Mouse (Mus musculus) cerebellum, adult 11 months (tissue): ENCODE measurements around the gene Trappc2l.
A peak's percentile ranks its signal among the peaks of the same experiment; 100 is the strongest.

ENCODE experiments used
- DNase-seq: peaks from one replicate; pipeline ENCODE4 v3.0.0; 2022

The Trappc2l gene

GRCm38 (mm10) chr8:122584981-122585380 is 26.5 kb upstream of the Trappc2l start:
- no peak for DNase-seq

DNA sequence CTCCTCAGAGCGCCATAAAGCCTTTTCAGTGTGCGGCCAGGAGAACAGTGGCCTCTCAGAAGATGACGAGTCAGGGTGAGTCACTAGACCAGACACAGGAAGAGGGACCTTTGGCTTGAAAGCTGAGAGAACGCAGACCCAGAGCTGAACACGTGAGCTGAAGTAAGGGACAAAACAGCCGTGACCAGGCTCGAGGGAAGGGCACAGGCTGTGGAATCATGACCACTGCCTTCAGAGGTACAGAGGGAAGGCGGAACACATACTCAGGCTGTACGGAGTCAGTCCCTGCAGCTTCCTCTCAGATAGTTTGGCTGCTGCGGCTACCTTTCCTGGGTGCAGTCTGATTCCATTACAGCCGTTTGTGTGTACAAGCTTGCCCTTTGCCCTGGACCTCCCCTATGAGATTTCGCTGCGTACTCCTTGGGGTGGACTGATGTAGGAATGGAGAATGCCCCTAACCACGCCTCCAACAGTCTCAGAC is 26.0 kb upstream of the Trappc2l start:
- no peak for DNase-seq

DNA sequence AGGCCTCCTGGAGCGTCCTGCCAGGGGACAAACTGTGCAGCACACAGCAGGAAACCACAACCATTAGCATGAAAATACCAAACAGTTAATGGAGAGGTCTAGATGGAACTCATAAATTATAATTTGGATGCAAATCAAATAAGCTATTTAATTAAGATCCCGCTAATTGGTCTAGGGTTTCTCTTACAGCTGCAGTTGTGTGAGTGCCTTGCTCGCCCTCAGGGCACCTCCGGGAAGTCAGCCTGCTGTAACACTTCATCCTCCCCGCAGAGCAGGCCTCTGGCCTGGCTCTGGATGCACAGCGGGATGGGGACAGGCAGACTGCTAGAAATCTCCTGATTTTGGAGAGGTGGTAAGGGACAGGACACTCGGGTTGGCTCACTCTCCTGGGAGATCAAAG is 25.3 kb upstream of the Trappc2l start:
- DNase-seq, result no peak

GRCm38 (mm10) chr8:122586749-122587148 is 24.7 kb upstream of the Trappc2l start:
- no peak for DNase-seq

GRCm38 (mm10) chr8:122593240-122593639 is 18.2 kb upstream of the Trappc2l start:
- no peak for DNase-seq

DNA sequence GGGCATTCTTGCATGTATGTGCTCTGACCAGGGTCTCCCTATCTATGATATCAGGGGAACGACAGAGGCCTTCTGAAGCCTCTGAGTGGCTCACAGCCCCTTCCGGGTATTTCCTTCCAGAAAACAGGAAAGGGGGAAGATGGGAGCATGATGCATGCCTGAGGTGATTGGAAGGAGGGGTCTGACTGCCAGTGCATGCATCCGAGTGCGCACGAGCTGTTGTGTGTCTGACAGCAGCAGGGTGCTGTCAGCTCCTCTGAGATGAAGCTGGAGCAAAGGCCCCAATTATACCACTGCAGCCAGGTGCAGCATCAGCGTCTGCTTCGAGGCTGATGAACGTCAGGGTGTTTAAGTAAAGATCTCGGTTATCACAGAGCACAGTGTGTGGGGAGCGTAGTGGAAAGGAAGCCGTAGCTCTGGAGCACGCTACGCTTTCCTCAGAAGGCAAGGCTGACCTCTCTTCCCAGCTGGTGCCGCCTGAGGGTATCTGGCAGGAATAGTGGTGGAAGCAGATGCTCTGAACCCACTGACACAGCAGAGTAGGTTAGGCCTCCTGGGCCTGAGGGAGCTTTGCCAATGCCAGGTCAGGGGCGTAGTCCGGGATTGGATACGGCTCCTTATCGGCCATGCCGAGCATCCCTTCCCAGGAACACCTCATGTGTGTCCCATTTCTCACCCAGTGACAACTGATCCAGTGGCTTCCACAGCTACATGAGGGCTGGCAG is 17.5 kb upstream of the Trappc2l start:
- DNase-seq, result peak; percentile 56

- no peak for DNase-seq
Observed at GRCm38 (mm10) chr8:122596031-122596430, 15.4 kb upstream of the Trappc2l start.

- no peak for DNase-seq
Observed at GRCm38 (mm10) chr8:122600666-122601065, 10.8 kb upstream of the Trappc2l start.

DNA sequence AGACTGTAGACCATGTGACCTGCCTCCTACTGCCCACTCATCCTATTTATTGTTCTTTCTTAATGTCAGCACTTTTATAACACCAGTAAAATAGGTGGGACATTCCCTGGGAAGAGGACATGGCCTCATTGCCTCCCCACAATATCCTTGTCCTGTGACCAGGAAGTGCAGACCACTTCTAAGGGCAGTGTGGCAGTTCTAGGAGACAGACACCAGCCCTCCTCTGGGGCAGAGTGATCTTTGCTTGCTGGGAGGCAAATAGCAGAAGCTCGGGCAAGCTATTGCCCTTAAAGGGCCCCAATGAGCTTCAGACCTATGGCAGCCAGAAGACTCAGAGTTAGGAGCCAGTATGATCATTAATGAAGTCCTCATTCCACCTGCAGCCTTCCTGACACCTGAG is 6.8 kb upstream of the Trappc2l start:
- no peak for DNase-seq

- no peak for DNase-seq
Observed at GRCm38 (mm10) chr8:122605367-122605766, 6.1 kb upstream of the Trappc2l start.

- DNase-seq, result no peak
Observed at GRCm38 (mm10) chr8:122606810-122607209, 4.6 kb upstream of the Trappc2l start.

- no peak for DNase-seq
Observed at GRCm38 (mm10) chr8:122610209-122610608, 1.2 kb upstream of the Trappc2l start.

- DNase-seq, result no peak
Observed at GRCm38 (mm10) chr8:122610612-122611277, 695 bp upstream of the Trappc2l start.

- DNase-seq, result no peak
Observed at GRCm38 (mm10) chr8:122616181-122616905, 4.9 kb downstream of the Trappc2l start.

GRCm38 (mm10) chr8:122617947-122618546 is 6.6 kb downstream of the Trappc2l start:
- peak; percentile 78 for DNase-seq

GRCm38 (mm10) chr8:122618660-122619378 is 7.4 kb downstream of the Trappc2l start:
- DNase-seq, result no peak

DNA sequence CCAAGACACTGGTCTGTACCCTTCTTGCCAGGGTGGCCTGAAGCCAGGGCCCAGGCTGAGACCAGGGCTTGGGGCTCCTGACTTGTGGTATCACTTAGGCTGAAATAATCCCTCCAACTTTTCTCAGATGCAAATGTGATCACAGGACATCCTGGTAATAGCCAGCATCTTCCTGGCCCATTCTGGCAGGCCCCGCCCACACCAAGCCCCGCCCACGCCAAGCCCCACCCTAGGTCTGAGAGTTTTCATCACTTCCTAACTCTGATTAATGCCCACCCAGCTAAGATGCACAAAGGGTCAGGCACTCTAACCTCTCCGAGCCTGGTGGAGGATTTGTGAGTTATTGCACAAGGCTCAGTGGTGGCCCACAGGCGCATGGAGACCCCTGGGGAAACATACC is 9.0 kb downstream of the Trappc2l start:
- no peak for DNase-seq

GRCm38 (mm10) chr8:122622727-122623126 is 11.3 kb downstream of the Trappc2l start, which contains the start of gene Pabpn1l:
Gene Pabpn1l (minus strand): TSS chr8:122622739.
- DNase-seq, result no peak

- no peak for DNase-seq
Observed at GRCm38 (mm10) chr8:122623844-122624642, 12.6 kb downstream of the Trappc2l start.

- no peak for DNase-seq
Observed at GRCm38 (mm10) chr8:122624653-122625052, 13.2 kb downstream of the Trappc2l start.

DNA sequence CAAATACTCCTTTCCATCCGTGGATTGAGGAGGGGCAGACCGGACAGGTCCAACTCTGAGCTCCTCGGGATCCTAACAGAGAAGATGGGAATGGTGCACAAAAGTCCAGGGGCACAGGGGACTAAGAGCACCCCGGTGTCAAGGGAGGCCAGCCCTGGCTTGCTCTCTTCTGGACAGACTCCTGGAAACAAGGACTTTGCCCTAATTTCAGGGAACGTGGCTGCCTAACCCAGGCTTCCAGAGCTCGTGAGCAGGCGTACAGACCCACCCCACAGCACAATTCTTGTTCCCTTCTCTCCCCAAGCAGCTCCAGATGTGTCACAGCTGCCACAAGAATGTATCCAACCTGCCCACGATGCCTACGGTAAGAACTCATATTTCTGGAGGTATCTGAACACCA is 14.4 kb downstream of the Trappc2l start:
- DNase-seq, result no peak

DNA sequence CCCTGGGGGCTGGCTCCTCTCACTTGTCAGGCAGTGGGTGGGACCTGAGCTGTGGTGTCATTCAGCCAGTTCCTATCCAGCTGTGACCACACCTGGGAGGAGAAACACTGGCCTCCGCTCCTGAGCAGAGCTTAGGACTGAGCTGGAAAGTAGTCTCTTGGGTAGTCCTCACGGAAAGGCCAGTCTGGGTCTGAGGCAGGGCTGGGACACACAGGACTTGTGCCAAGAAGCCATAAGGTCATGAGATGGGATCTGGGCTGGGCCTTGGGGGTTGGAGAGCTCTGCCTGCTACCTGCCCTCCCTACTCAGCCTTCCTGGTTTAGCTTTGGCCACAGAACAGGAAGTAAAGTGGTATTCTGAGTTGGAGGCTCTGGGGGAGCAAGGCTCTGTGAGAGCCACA is 15.5 kb downstream of the Trappc2l start:
- DNase-seq, result no peak
